Mouse (Mus musculus) lung, postnatal 0 days (tissue): ENCODE measurements around the gene Sap30.
"Not testable (repeated sequence)": the region's sequence is repeated elsewhere in the genome, so short reads cannot be mapped to it uniquely, and the experiment has no call there.

Experiments
- CTCF ChIP-seq: IDR thresholded peaks from 2 replicates; pipeline ENCODE4 v1.5.1; 2016; ENCODE audit warnings: antibody characterized with exemption, mild to moderate bottlenecking
- EP300 ChIP-seq: IDR thresholded peaks from 2 replicates; pipeline ENCODE4 v1.6.1; 2016; ENCODE audit warnings: antibody characterized with exemption, mild to moderate bottlenecking, control low read depth

DNA sequence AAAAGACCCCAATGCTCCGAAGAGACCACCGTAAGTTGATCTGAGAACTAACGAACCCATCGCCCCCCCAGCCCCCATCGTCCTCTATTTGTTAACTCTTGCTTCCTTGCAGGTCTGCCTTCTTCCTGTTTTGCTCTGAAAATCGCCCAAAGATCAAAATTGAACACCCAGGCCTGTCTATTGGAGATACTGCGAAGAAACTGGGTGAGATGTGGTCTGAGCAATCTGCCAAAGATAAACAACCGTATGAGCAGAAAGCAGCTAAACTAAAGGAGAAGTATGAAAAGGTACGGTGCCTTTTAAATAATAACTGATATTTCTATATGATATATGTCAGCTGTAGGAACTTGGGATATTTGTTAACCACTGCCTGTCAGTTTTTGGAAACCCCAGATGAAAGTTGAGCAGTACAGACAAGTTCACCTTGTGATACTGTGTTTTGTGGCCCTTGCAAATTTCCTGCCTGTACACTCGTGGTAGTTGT lies 25.6 kb upstream of the Sap30 start:
- not testable (repeated sequence) for TF ChIP-seq CTCF, EP300
